Mouse (Mus musculus) G1E-ER4 (cell line): ENCODE results near the gene Hexb. TPM values are rescaled to one million over a fixed set of nuclear protein-coding genes. Genes with fewer than 3 reads are reported as not detected.

Source experiments
- GATA1 ChIP-seq: IDR thresholded peaks from one replicate; pipeline ENCODE4 v1.8.0; 2012; ENCODE audit warnings: low read length, inconsistent platforms
- polyA plus RNA-seq: library from polyadenylated mRNA; stranded (reverse); fragments of >175 nt; gene quantifications from 2 replicates; pipeline ENCODE4 v1.2.3, GENCODE M21; 2012

Gene Hexb
- polyA plus RNA-seq, 1 experiment: 11.6 TPM

- TF ChIP-seq GATA1: no peak
These were observed 36.7 kb upstream of the Hexb start for GRCm38 (mm10) chr13:97234785-97235417.

- no peak for TF ChIP-seq GATA1
These were observed 34.9 kb upstream of the Hexb start for GRCm38 (mm10) chr13:97233092-97233491.

GRCm38 (mm10) chr13:97230101-97230500 is 31.9 kb upstream of the Hexb start:
- no peak for TF ChIP-seq GATA1

GRCm38 (mm10) chr13:97227795-97228194 is 29.6 kb upstream of the Hexb start:
- no peak for TF ChIP-seq GATA1

DNA sequence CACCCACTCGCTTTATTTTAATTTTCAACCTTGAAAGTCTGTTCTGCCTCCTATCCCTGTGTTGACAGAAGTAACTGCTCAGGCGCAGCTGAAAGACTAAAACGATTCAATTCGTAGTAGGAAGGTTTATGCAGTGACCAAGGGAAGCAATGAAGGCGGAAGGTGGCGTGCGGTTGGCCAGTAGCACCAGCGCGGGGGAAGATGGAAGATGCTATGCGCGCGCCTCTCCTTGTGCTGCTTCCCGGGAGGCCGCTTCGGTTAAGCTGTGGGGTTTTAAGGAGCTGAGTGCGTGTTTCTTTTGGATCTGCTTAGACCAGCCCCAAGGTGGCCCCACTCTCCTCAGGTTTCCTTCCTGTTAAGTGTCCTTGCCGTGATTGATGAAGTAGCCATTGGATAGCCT is 27.0 kb upstream of the Hexb start:
- no peak for TF ChIP-seq GATA1

GRCm38 (mm10) chr13:97224341-97224982 is 26.3 kb upstream of the Hexb start:
- TF ChIP-seq GATA1: no peak

DNA sequence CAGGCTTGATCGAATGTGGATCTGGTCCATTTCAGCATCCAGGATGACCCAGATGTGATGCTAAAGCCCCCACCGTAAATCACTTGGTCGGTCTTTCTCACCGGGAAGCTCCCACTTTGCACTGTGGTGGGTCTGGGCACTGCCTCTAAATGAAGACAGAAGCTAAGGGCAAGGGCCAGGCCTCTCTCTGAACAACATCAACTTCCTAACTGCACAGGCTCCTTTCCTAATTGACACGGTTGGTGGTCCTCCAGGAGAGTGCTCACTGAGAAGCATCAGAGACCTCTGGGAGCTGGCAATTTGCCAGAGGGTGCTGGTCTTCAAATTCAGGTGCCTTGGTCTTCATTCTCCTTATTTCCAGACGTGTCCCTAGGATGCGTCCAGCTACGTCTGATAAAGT is 25.7 kb upstream of the Hexb start:
- no peak for TF ChIP-seq GATA1

DNA sequence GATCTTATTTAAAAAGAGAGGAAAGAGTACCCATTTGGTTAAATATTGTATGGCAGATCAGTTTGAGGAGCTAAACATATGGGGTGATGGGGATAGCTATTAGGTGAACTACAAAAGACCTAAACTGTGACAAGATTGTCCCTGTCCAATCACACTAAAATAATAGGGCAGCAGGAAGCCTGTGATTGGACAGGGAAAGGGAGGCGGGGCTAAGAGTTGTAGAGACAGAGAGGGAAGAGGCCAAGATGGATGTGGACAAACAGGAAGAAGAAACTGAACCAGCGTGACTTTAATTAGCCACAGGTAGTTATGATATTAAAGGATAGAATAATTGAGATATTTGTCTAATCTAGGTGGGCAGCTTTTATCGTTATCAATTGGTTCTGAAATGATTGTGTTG is 21.9 kb upstream of the Hexb start:
- TF ChIP-seq GATA1: no peak

DNA sequence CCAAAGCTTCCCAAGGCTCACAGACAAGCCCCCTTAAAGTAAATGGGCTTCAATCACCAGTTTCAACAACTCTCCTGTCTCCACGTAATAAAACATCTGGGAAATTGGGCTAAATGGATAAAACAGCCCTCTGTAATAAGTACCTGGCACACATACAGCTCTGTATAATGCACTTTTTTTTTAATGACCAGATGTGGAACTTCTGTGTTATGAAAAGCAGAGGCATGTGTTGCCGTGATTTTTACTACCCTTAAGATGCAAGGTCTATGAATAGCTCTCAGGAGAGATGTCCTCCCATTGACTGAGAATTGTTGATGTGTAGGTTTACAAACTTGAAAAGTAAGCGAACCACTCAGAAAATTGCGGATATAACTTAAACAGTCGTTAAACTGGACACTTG is 18.0 kb upstream of the Hexb start:
- TF ChIP-seq GATA1: no peak

- no peak for TF ChIP-seq GATA1
These were observed 17.4 kb upstream of the Hexb start for GRCm38 (mm10) chr13:97215563-97215962.

GRCm38 (mm10) chr13:97214583-97215268 is 16.6 kb upstream of the Hexb start:
- no peak for TF ChIP-seq GATA1

DNA sequence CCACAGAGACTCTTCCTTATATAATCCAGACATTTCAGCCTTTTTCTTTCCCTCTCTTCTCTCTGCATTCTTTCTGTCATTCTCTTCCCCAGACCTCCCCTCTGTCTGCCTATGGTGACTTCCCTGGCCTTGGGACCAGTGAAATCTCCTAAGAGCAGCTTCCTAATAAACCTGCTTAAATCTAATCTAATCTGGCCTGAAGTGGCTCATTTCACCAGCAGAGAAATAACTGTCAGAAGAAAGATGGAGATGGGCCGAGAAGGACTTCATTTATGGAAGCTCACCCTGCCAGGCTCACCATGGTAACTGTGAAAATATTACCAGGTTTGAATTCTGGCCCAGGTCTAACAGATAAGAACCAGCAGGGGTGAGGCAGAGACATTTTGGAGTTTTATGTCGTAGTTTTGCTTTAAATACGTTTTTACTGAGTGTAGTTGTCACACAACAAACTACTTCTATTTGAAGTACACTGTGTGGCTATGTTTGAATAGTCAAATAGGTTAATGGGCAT is 10.4 kb upstream of the Hexb start:
- TF ChIP-seq GATA1: no peak

- no peak for TF ChIP-seq GATA1
These were observed 9.9 kb upstream of the Hexb start for GRCm38 (mm10) chr13:97208112-97208478.

- no peak for TF ChIP-seq GATA1
These were observed 9.4 kb upstream of the Hexb start for GRCm38 (mm10) chr13:97207472-97208111.

DNA sequence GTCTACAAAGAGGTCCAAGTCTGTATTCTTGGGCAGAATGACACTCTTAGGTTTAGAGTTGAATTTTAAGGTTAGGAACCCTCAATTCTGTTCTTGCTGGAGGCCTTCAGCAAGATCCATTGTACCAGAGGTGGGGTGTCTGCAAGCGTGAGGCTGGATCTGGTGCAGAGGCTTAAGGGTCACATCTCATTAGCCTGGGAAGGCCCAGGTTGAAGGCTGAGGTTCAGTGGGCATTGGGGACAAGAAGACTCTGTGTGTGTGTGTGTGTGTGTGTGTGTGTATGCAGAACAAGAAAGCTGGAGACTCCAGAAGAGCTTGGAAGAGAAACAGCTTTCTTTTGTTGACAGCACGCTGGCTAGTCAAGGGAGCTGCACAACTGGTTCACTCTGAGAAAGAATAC is 7.9 kb upstream of the Hexb start:
- TF ChIP-seq GATA1: no peak

DNA sequence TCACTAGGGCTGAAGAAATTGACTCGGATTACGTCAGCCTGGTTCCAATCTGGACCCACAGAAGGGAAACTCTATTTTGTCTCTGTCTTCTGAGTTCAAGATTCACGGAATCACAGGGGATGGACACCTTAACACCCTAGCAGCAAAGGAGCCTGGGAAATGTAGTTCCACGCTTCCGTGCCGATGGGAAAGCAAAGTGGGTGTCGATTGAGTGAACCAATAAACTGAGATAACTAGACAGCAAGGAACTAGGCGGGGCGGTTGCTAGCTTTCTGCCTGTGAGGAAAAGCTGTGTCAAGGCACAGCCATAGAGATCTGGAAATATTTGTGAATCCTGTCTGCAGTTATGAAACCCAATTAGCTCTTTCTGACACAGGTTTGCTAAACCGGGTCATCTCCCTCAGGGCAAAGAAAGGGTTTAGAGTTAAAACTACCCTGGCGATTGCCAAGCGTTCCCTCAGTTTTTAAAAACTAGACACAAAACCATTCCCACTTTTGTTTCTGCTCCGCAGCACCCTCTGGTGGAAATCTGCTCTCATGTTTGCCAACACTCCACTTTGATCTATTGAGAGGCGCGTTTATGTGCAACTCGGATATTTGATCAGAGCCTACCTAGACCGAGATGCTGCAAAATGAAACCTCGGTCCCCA is 7.0 kb upstream of the Hexb start:
- no peak for TF ChIP-seq GATA1
